Mouse (Mus musculus) small intestine, adult 2 months (tissue): ENCODE results near the gene 1700021F05Rik.

Experiments used
- CTCF ChIP-seq: fragments of 200-500 bp; IDR thresholded peaks from 2 replicates; pipeline ENCODE4 v1.5.1; 2012; ENCODE audit warnings: low read depth, mild to moderate bottlenecking, control low read depth, inconsistent platforms, low read length, moderate library complexity, mixed read lengths; ENCODE audit not compliant: insufficient replicate concordance, insufficient read length; ENCODE audit errors: extremely low read depth
- POLR2A ChIP-seq: fragments of 200-500 bp; IDR thresholded peaks from 2 replicates; pipeline ENCODE4 v1.6.1; 2012; ENCODE audit warnings: low read depth, mild to moderate bottlenecking, control low read depth, inconsistent platforms, low read length, moderate library complexity

DNA sequence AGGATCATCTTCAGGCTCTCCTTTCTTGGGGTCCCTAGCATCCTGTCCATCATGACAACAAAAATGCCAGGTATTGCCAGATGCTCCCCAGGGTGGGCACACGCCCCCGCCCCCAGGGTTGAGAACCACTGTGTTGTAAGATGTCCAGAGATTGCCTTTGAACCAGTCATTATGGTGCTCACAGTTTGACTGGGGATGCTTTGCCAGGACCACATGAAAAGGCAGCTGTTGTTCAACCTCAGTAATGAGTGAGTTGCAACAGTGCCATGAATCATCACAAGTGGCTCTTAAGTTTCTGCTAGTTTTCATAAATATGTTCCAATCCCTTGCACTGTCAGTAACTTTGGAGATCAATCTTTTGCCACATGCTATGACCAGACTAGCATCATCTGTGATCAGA, 20.8 kb downstream of the 1700021F05Rik start:
- TF ChIP-seq CTCF (no peak), POLR2A (no peak)
